Mouse (Mus musculus): Measurements from ENCODE around the gene Fmc1. TPM values are rescaled to one million over a fixed set of nuclear protein-coding genes. Genes with fewer than 3 reads are reported as not detected.
A peak's percentile ranks its signal among the peaks of the same experiment; 100 is the strongest.
"Not testable (repeated sequence)": the region's sequence is repeated elsewhere in the genome, so short reads cannot be mapped to it uniquely, and the experiment has no call there.

Fmc1 gene
- 174 and 186 TPM in 2 replicates for total RNA-seq (2021)
- long read RNA-seq, experiment 1, transcript Fmc1-201 (2 exons, 479 nt), result major isoform, 98 of 112 reads
- long read RNA-seq, experiment 1, partial matches to known transcripts, result 9 of 112 reads
- long read RNA-seq, experiment 1, other reads (novel, unspliced or antisense), result 4 of 112 reads
- long read RNA-seq, experiment 2, transcript Fmc1-201 (2 exons, 479 nt), result major isoform, 130 of 140 reads
- long read RNA-seq, experiment 2, partial matches to known transcripts, result 9 of 140 reads
- long read RNA-seq, experiment 2, other reads (novel, unspliced or antisense), result 0 of 140 reads

- DNase-seq, result peak; percentile 98
Measured at GRCm38 (mm10) chr6:38533428-38534405, at the start of gene Fmc1. Gene Fmc1, plus strand, starts transcription at chr6:38533502.

DNA sequence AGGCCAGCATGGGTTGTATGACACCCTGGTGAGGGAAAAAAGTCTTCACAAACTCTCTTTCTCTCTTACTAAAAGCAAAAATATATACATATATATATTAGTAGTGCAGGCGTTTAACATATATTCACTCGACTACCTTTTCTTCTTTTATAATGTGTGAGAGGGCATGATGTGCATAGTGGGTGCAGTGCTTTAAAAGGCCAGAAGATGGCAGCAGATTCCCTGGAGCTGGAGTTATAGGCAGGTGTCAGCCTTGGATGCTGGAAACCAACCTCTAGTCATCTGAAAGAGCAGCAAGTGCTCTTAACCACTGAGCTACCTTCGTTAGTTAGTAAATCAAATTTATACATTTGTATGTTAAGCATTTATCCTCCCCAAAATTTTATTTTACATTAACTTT is 40.8 kb upstream of the Fmc1 start:
- DNase-seq, result peak; percentile 65

DNA sequence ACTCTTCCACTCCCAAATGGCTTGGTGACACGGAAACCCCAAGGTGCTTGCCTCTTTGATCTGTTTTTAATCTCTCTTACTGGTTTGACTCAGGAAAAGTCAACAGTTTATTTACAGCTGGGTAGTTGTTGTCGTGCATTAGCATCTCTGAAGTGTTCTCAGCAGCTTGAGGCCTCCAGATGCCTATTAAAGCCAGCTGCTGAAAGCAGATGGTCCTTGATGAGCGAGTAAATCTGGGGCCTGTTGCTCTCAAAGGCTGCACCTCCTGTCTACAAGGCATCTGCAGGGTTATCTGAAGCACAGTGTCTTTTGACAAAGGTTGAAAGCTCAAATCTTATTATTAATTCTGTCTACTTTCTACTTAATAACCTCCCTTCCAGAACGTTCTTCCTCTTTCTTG is 37.7 kb upstream of the Fmc1 start:
- DNase-seq, result no peak

DNA sequence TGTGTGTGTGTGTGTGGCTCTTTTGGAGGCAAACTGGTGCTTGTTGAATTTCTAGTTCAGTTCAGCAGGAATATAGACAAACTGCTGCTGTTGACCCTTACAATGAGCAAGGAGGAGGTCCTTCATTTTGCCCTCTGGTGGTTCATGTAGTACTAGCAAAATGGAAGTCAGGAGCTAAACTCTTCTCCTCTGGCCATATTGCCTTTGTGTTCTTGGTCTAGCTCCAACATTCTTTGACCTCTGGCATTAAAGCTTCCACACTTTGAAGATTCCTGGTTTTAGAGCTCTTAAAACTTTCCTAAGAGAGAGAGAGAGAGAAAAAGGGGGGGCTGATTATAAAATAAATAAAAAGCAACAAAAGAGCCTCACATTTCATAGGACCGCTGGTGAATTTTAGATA is 21.2 kb upstream of the Fmc1 start:
- DNase-seq, result no peak

DNA sequence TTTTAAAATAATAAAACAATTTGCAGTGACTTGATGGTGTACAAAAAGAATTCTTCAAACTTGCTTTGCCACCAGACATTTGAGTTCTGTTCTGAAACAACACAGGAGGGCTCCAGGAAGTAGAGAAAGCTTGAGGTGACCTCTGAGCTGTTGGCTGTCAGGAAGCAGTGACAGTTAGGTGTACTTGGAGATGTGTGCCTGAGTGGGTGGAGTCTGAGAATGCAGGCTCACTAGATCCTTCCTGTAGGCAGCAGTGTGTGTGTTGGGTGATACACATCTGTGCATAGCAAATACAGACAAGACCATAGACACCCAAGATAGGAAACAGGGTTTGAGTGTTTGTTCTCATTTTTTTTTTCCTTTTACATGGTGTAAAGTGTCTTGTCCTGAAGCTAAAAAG is 20.5 kb upstream of the Fmc1 start:
- no peak for DNase-seq

DNA sequence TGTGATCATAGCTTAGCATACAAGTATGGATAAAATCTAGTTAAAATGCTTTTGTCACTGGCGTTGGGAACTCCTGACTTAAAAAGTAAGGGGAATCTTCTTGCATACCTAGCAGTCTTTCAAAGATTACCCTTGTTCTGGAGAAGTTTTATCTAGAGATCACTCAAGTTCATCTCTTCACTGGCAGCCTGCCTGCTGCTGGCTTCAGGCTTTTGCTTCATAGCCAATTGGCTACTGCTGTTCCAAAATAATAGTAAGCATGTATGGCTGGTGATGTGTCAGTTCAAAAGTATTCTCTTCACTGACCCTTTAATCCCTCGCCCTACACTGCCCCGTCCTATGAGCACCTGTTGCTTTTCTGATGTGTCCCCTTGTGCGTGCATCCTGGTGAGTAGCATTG is 18.1 kb upstream of the Fmc1 start:
- peak; percentile 30 for DNase-seq

GRCm38 (mm10) chr6:38523851-38524250 is 9.5 kb upstream of the Fmc1 start:
- DNase-seq, result peak; percentile 39

GRCm38 (mm10) chr6:38531211-38531820 is 2.0 kb upstream of the Fmc1 start:
- peak; percentile 55 for DNase-seq

DNA sequence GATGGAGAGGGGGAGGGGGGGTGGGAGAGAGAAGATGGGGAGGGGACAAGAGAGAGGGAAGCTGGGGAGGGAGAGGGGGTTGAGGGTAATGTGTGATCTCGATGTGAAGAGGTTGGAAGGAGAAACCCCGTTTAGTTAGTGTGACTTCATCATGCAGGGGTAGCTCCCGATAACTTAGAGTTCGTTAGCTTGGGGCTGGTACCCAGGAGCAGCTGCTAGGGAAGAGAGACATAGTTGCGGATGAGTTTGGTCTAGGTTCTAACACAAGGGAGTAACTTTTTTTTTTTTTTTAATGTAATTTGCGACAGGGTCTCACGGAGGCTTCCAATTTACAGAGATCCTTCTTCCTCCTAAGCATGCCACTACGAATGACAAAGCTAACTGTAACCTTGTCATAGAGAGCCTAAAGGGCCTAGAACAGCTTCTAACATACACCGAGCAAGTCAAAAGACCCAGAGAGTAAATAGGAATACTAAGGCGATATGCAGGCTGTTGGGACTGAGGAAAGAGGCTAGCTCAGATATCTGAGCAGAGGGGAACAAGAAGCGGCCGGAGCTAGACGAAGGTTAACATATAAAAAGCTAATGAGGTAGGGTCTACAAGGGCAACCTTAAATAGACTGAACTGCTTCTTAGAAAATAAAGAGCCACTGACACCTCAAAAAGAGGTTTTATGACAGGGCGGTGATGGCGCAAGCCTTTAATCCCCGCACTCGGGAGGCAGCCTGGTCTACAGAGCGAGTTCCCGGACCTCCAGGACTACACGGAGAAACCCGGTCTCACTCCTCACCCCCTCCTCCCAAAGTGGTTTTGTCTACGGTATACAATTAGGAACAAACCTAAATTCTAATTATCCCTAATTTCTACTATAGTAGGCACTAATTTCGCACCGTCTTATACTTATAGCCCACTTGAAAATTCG is 542 bp upstream of the Fmc1 start:
- peak; percentile 61 for DNase-seq

- peak; percentile 100 for DNase-seq
Measured at GRCm38 (mm10) chr6:38534640-38535365, 1.5 kb downstream of the Fmc1 start.

DNA sequence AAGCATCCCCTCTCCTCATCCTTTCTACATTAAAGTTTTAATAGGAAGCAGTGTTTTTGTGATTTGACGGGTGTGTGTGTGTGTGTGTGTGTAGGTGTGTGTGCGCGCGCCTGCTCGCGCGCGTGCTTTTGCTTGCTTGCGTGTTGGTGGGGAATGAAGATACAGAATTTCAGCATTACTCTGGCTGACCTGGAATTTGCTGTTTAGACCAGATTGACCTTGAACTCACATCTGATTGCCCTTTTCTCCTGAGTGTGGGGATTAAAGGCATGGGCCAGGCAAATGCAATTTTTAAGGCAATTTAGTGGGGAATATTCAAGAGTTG is 2.0 kb downstream of the Fmc1 start:
- DNase-seq, result no peak

DNA sequence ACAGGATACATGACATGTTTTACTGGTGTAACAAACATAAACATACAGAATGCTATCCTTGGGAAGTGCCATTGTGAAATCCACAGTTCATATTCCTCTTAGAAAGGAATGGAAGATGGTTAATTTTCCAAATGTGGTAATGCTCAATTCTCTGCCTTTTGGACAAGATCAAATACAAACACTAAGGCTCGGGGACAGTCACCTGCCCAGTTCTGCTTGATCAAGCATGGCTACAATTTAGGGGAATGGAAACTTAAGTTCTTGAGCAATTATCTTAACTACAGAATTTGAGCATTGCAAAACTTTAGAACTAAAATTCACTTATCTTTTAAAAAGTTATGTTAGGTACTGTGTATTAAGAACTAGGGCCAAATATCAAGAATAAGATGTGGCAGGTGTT is 2.5 kb downstream of the Fmc1 start:
- no peak for DNase-seq

GRCm38 (mm10) chr6:38544141-38544540 is 10.8 kb downstream of the Fmc1 start:
- not testable (repeated sequence) for DNase-seq

DNA sequence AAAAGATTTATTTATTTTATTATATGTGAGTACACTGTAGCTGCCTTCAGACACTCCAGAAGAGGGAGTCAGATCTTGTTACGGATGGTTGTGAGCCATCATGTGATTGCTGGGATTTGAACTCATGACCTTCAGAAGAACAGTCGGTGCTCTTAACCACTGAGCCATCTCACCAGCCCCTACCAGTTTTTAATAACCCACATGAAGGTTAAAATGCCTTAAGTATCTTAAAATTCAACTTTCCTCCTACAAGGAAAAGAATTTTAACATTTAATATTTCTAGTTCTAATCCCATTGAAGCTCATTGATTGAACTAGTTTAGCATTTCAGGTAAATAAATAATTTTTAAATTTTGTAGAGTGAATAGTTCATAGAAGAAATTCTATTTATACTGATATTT is 13.7 kb downstream of the Fmc1 start:
- not testable (repeated sequence) for DNase-seq

- no peak for DNase-seq
Measured at GRCm38 (mm10) chr6:38547707-38548106, 14.4 kb downstream of the Fmc1 start.

GRCm38 (mm10) chr6:38548595-38548994 is 15.3 kb downstream of the Fmc1 start:
- DNase-seq, result not testable (repeated sequence)

DNA sequence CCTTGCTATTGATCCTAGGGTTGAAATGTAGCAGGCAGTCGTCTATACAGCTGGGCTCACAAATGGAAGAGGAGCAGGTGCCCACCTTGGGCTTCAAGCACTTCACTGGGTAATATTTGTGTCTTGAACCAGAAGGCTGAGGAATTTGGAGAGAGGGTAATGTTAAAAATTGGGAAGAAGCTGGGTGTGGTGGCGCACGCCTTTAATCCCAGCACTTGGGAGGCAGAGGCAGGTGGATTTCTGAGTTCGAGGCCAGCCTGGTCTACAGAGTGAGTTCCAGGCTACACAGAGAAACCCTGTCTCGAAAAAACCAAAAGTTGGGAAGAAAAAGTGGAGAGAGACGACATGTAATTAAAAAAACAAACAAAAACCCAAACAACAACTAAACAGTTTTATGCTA is 16.5 kb downstream of the Fmc1 start:
- not testable (repeated sequence) for DNase-seq

DNA sequence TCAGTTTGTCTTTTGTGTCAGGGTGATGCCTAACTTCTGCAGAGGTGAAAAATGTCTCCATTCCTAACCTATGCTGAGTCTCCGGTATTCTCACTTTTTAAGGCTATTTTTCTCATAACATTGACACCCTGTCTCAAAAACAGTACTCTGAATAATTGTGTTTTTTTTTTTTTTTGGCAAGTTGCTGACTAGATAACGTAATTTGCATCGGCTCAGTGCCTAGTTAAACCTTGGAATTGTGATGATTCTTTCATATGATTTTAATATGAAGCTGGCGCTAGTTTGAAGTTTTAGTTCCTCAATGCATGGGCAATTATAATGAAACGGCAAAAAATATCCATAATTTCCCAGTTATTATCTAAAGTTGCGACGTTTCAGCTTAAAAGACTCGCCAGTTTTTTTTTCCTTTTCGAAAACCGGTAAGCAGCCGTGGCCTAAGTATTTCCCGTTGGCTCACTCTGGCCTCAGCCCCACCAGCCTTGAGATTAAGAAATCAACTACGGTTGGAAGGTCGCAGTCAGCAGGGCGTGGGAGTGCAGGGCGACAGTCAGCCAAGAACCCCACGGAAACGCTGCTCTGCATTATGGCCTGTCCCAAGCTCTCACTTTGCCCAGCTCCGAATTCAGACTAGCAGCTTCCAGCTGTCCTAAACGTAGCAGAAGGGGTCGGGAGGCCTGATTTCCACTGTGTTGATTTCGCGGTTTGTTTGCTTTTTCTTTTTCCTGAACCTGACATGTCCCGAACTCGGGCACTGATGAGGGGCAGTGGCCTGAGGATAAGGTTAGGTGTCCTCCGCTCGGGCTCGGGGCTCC is 17.2 kb downstream of the Fmc1 start:
- DNase-seq, result peak; percentile 85

DNA sequence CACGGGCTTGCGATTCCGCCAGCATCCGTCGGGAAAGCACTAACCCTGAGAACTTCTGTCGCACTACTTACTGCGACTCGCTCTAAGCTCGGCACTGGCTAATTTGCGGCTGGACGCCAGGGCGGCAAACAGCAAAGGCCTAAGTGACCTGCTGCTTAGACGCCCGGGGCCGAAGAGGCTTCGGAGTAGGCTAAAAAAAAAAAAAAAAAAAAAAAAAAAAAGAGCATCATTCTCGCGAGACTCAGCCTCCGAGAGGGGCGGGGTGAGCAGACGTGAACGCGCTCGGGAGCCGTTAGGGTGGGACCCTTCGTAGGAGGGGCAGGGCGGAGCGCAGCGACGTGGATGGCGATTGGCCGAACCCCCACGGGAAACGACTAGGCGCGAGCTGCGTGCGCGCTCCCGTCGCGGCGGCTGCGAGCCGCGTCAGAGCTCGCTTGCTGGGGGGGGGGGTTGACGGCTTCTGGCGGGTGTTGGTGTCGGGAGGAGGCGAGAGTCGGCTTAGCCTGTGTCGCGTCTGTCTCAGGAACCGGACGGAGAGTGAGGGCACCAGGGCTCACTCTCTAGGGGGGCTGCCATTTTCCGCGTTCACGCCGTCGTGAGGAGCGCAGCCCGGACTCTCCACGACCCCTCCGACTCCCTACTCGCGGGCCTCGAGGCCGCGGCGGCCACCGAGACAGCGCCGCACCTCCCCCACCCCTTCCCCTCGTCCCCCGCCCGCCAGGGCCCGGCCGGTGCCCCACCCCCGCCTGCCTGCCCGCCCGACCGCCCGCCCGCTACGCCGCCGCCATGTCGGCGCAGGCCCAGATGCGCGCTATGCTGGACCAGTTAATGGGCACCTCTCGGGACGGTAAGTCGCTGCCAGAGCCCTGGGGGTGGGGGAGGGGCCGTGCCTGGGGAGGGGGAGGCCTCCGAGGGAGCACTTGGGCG is 18.0 kb downstream of the Fmc1 start, which contains the start of gene Luc7l2:
Luc7l2 (plus strand) TSS at position 273 of the 927 bp plus-strand sequence.
- DNase-seq, result peak; percentile 99
